Mouse (Mus musculus): ENCODE measurements around the gene Msrb3.
"Not testable (repeated sequence)": the region's sequence is repeated elsewhere in the genome, so short reads cannot be mapped to it uniquely, and the experiment has no call there.

The Msrb3 gene

DNA sequence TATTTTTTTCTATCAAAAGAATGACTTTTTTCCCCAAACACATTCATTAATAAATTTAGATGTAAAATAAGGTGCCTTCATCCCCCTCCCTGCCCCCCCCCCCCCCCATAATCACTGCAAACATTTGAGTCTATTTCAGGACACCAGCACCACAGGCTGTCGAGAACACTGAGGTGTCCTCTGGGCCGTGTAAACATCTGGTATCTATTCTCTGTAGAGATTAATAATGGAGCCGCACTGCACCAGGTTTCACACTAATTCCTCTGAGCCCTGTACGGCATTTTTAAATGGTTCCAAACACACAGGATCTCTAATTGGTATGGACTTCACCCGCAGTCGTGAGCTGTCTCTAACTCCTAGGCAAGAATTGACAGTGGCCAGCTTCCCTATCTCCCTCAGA is 97.8 kb downstream of the Msrb3 start:
- no peak for DNase-seq

- no peak for DNase-seq
Measured at GRCm38 (mm10) chr10:120799479-120799878, 99.4 kb downstream of the Msrb3 start.

- no peak for DNase-seq
Measured at GRCm38 (mm10) chr10:120796749-120797148, 102.2 kb downstream of the Msrb3 start.

DNA sequence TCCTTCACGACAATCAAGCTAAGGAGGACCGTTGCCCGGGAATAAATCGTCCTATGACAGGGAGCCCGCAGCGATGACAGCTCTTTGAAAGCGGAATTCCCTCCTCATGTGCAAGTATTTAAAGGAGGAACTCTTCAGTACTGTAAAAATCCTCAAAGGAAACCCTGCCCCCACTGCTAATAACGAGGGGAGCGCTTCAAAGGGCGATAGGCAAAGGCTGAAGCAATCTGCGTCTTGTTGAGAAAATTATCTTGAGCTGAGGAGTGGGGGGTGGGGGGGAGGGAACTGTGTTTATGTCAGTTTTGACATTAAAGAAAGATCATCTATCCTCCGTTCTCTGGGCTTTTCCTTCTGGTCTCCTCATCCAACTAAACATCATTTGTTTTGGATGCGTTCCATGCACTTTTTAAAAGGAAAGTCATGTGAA is 104.5 kb downstream of the Msrb3 start:
- no peak for DNase-seq

DNA sequence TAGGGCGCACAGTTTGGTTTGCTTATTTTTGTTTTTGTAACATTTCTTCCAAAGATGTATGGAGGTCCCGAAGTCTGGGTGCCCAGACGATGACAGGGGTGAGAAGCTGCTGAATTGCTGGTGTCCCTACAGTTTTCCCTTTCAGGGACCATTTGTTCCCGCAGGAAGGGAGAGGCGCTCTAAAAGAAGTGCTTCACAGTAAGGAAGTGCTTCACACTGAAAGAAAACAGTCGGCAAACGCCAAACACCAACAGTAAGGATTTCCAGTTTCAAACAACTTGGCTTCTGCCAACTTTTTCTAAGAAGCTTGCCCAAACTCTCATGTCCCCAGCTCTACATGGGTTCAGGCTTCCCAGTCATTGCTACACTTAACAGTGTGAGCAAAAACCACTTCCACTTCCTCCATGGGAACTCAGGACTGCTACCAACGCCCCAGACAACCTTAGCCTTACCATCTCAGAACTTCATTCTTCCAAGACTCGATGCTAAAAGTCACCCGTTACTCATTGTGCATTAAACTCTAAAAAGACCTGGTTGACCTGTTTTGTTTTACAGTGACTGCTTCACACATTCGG is 106.6 kb downstream of the Msrb3 start:
- DNase-seq = no peak

GRCm38 (mm10) chr10:120791438-120791837 is 107.5 kb downstream of the Msrb3 start:
- DNase-seq = no peak

DNA sequence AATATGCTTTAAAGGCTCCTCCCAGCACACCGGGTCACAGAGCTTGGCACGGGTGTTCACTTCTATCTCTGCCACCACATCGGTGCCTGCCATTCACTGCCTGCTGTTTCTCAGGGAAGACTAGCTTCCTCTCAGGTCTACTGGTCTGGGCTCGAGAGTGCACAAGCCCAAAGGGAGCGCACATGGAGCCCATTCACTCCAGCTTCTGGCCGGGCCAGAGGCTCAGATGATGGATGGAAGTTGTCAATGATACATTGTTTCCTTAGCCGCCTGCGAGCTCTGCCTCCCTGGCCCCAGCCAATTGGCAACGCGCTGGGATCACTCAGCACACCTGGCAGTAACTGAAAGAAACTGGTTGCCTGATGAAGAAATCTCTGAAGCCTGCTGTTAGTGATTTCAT is 111.7 kb downstream of the Msrb3 start:
- no peak for DNase-seq

DNA sequence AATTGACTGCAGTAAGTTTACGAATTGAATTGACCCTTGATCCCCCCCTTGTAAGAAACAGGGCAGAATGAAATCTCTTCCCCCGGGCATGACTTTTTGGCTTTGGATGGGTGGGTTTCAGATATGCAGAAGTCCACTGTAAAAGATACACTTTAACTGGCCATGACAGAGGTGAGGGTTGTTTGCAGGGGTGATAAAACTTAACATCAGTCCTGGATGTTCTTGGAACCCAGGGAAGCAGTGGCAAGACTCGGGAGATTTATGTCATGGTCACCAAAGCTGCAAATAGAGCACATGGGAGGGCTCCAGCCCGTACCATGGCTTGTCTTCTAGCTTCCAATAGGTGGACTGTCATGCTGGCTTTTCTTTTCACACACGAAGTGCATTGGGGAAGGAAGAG is 114.4 kb downstream of the Msrb3 start:
- DNase-seq = no peak

DNA sequence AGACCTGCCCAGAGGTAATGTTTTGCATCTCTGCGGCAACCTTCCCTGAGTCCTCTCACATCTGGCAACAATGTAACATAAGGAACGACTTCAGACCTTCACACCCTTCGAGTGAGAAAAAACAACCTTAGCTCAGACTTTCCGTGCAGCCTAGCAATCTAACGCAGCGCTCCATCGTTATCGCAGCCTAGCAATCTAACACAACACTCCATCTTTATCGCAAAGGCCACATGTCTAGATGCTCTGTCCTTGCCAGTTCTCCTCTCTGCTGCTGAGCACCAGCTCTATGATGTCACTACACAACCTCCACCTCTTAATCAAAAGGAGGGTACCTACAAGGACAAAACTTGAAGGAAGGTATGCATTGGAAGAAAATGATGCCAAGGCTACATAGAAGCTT is 115.5 kb downstream of the Msrb3 start:
- DNase-seq = no peak

DNA sequence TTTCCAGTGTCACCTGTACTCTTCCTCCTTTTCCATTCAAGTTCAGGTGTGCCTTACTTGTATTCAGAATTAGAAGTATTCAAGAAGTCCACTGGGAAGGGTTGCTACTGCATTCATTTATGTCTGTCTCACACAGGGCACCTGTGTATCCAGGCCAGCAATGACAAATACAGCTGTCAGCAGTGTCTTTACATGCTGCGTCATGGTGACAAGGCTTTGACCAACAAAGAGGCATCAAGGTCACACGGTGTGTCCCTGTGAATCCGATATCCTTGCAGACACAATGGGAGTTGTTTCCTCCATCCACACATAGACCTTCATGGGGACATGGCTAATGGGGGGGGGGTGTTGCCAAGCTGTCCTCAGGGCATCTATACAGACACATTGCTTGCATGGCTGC is 121.4 kb downstream of the Msrb3 start:
- DNase-seq = no peak

DNA sequence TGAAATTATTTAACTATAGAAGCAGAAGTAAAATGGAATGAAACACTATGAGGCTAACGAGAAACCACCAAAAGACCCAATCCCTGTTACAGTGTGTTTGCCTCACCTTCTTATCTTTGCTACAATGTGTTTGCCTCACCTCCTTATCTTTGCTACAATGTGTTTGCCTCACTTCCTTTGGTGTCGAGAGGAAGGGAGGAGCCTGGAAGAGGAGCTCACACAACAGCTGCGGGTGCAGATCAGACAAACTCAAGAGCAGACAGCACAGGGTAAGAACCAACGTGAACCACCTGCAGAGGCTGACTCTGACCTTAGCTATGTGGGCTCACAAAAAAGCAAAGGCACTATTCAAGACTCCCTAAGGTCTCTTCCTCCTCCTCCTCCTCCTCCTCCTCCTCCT is 123.5 kb downstream of the Msrb3 start:
- no peak for DNase-seq

- DNase-seq = no peak
Measured at GRCm38 (mm10) chr10:120767418-120767817, 131.5 kb downstream of the Msrb3 start.

DNA sequence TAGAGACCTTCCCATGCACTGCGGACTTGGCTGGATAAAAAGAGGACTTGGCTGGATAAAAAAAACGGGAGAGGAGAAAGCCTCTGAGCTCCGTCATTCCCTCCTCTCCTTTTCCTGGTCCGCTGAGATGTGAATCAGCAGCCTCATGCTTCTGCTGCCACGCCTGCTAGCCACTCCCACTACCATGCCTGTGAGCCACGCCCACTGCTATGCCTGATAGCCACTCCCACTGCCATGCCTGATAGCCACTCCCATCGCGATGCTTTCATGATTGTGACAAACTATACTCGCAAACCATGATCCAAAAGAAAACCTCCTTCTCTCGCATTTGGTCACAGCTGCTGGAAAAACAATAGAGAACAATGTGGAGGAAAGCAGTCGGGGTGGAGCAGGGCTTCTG is 133.5 kb downstream of the Msrb3 start:
- DNase-seq = no peak

DNA sequence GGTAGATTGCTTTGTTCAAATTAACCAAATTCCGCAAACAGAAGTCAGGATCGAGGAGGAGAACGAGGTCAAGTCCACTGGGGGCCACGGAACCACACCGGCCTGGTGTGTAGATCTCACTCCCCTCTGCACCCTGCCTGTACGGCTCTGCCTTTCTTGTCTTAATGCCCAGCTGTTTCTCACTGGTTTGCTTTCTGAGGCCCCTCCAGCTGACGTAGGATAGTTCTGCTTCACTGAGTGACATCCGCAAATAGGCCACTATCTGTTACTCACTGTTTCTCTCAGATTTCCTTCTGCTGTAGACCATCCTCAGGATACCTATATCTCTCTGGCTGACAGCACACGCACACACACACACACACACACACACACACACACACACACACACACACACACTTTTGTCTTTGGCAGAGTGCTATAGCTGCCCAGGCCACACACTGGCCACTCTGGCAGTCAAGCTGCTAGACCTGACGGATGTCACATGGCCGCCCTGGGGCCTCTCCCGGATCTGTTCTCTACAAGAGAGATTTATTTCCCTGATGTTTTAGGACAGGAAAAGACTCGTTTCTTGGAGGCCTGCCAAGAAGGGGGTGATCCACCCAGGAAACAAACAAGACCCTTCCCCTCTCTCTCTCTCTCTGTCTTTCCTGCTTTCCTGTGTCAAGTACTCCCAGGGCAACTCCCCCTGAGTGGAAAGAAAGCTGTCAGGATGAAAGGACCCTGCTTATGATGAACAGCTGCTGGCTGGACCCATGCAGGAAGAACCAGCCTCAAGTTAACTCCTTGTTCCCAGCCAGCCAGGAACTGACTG is 135.0 kb downstream of the Msrb3 start:
- no peak for DNase-seq

- no peak for DNase-seq
Measured at GRCm38 (mm10) chr10:120762958-120763357, 135.9 kb downstream of the Msrb3 start.

- DNase-seq = no peak
Measured at GRCm38 (mm10) chr10:120760679-120761078, 138.2 kb downstream of the Msrb3 start.

GRCm38 (mm10) chr10:120759883-120760282 is 139.0 kb downstream of the Msrb3 start:
- DNase-seq = no peak

DNA sequence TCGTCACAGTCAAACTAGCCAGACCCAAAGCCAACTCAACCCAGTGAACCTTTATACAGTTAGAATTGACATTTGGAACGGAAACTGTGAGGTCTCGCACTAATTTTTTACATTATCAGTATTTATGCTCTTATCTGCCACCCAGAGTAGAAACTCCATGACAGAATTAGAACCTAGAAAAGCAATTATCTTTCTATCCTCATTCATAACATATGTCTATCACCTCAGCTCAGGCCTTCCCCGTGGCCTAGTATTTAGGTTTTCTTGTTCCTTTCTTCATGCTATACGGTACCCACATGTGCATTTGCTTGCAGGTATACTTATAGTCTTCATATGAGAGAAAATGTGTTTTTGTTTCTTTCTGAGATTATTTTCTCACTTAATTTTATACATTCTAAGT is 146.4 kb downstream of the Msrb3 start:
- no peak for DNase-seq

DNA sequence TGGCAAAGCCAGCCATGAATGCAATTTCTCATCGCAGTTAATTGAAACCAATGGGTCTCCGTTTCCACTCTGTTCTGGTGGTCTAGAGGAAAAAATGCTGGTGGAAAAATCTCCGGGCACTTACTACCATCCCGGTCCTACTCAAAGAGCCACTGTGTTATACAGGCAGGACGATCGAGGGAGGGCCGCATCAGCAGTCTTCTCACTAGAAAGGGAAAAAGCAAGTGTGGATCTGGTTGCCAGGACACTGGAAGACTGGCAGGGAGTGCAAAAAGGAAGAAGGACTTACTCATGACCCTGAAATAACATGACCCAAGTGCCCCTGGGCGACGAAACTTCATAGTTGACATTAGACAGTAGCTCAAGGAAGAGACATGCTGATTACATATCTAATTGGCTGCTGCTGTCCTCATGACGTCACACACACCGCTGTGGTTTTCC is 147.1 kb downstream of the Msrb3 start:
- DNase-seq = no peak

DNA sequence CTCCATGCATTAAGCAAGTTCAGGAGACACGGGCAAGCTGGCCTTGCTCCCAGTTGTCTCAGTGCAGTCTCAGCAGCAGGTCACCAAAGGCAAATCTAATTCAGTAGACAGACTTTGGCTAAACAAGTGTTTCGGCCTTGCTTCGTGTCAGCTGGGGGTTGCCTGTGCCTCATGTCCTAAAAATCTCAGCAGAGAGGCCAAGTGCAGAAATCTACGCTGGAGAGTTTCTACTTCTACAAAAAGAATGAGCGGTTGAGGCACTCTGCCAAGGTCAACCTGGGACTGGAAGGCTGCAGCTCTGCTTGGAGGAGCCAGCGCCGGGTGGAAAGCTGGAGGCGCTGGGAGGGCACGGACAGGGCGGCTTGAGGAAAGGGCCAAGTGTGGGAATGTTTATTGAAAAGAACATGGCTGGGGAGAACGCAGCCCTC is 147.6 kb downstream of the Msrb3 start:
- peak; percentile 7 for DNase-seq

DNA sequence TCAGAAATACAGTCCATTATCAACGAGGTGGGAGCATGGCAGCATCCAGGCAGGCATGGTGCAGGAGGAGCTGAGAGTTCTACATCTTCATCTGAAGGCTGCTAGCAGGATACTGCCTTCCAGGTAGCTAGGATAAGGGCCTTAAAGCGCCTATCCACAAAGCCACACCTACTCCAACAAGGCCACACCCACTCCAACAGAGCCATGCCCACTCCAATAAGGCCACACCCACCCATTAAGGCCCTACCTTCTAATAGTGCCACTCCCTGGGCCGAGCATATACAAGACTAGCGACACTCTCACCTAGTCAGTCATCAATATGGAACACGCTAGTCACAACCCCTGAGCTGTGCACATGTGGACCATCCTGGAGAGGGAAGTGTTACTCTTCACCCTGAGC is 149.3 kb downstream of the Msrb3 start:
- DNase-seq = not testable (repeated sequence)

DNA sequence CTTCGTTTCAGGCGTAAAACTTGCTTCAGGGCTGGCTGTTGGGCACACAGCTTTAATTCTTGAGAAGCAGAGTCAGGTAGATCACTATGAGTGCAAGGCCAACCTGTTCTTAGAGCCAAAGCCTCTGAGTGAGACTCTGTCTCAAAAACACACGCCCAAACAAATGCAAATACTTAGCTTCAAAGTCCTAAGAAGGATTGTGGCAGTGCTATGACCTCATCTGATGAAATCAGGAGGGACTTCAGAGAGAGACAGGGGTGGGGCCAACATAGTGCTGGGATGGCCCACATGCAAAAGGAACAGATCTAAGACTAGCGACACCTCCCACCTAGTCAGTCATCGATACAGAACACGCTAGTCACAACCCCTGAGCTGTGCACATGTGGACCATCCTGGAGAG is 150.7 kb downstream of the Msrb3 start:
- DNase-seq = no peak

GRCm38 (mm10) chr10:120745138-120745856 is 153.6 kb downstream of the Msrb3 start:
- peak; percentile 36 for DNase-seq
